Mouse (Mus musculus) large intestine, adult 2 months (tissue): ENCODE measurements around the gene Sox15. TPM values are rescaled to one million over a fixed set of nuclear protein-coding genes. Genes with fewer than 3 reads are reported as not detected.
"Not testable (repeated sequence)": the region's sequence is repeated elsewhere in the genome, so short reads cannot be mapped to it uniquely, and the experiment has no call there.

Experiments
- DNase-seq: peaks from one replicate; pipeline ENCODE4 v3.0.0-alpha.2; 2012; ENCODE audit warnings: low read depth, low spot score
- WGBS: fragments of 180-500 bp; shearing (Covaris S2); methylation state at CpG from one replicate; pipeline ENCODE4 v1.1.7; 2018; 5-methylcytosine and 5-hydroxymethylcytosine counted together
- polyA plus RNA-seq: library from polyadenylated mRNA; depleted of rRNA; stranded (reverse); fragments of >200 nt; gene quantifications from 2 replicates; pipeline ENCODE4 v1.2.3, GENCODE M21; 2012; rRNA removed

The Sox15 gene
- 0.18 TPM in 1 of 2 replicates, not detected in the other for polyA plus RNA-seq

DNA sequence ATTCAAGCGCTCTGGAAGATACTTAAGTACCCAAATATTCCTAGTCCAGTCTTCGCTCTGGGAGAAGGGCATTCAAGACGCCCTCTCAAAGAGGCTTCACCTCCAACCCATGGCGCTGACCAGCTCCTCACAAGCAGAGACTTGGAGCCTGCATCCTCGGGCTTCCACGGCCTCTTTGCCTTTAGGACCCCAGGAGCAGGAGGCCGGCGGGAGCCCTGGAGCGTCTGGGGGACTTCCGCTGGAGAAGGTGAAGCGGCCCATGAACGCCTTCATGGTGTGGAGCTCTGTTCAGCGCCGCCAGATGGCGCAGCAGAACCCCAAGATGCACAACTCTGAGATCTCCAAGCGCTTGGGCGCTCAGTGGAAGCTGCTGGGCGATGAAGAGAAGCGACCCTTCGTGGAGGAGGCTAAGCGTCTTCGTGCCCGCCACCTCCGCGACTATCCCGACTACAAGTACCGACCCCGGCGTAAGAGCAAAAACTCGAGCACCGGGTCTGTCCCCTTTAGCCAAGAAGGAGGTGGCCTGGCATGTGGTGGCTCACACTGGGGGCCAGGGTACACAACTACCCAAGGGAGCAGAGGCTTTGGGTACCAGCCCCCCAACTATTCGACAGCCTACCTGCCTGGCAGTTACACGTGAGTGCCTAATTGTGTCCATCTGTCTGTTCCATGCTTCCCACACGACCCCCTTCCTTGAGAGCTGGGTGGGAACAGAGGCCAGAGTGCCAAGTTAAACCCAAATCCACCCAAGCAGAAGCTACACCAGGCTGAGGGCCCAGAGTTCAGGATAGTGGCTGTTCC, at the start of gene Sox15:
Gene Sox15 (plus strand): TSS at position 51 of the 801 bp plus-strand sequence.
- DNase-seq, result no peak
- WGBS, result 48% methylated on average over 34 of the region's 34 CpGs

DNA sequence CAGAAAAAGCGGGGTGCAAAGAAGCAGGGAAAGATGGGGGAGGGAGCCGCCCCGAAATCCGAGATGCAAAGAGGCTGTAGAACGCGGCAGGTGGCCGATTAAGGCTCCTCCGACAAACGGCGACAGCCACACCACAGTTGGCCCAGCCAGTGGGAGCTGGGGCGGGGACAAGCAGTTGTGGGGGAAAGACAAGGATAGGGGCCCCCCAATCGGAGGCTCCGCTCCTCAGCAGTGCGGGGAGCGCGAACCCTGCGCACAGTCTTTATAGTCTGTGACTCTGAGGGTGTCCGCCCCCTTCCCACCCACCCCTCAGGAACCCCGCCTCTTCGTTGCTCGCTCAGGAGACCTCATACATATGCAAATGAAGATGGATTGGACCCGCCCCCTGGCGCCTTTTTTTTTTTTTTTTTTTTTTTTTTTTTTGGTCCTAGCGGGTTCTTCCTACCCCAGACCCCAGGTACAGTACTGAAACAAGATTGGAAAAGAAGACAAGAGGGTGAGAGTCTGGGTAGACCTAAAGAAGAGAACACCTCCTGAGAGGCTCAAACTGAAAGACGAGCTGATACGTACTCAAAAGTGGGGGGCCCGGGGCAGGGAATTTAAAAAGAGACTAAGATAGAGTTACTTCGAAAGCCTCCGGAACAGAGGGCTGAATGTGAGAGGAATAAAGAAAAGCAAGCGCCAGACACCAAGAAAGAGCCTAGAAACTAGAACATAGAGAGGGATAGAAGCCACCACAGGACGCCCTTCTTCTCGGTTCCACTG, 49.2 kb upstream of the Sox15 start, which contains the start of gene Atp1b2:
Gene Atp1b2 (minus strand): TSS at position 217 of the 765 bp plus-strand sequence.
- 2% methylated on average over 32 of the region's 32 CpGs for WGBS
- DNase-seq, result no peak

DNA sequence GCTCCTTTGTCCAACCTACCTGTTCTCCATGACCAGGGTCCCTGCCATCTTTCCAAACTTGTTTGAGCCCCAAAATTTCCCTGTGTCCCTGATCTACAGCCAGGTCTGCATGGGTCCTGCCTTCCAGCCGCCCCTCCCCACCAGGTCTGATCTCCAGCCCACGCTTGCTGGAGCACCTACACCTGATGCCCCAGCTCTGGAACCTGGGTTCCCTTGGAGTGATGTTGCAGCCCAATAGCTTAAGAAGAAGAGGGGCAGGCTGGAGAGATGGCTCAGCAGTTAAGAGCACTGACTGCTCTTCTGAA, 48.7 kb upstream of the Sox15 start:
- DNase-seq, result no peak
- WGBS, result 75% methylated on average over 2 of the region's 2 CpGs

DNA sequence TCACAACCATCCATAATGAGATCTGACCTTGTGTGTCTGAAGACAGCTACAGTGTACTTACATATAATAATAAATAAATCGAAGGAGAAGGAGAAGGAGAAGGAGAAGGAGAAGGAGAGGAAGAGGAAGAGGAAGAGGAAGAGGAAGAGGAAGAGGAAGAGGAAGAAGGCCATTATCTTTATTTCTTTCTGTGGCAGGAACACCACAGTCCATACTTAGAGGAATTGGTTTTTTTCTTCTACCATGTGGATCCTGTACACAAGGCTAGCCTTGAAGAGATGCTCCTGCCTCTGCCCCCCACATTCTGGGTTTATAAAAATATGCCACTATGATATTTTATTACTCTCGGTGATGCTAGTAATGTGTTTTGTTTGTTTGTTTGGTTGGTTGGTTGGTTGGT, 48.3 kb upstream of the Sox15 start:
- WGBS, result 61% methylated on average over 2 of the region's 2 CpGs
- DNase-seq, result no peak

DNA sequence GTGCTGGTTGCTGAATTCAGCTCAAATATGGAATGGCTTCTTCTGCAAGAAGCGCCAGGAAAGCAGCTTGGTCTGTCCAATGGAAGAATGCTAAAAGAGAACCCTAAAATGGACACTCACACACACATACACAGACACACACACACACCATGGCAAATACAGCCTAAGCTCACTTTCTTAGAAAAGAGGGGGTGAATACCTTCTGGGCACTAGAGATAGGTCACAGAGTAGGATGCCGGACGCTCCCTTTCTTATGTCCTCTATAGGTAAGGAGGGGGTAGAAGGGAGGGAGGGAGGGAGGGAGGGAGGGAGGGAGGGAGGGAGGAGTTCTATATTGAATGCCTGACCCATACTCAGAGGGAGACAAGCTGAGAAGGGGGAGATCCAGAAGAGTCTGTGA, 46.6 kb upstream of the Sox15 start:
- no peak for DNase-seq
- 82% methylated on average over 3 of the region's 3 CpGs for WGBS

DNA sequence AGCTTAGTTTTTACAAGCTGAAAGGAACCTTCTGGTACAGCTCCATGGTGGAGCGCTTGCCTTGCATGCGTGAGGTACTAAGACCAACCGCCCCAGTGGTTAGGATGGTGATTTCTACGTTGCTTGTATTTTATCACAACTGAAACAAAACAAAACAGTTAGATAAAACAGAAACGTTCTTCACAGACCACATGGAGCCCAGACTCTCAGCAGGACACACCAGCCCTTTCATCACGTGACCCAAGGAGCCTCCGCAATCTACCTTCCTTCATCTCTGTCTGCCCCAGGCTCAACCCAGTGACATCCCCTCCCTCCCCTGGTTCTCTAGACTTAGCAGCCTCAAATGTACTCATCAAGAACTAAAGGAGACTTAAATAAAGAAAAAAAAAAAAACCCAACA, 45.7 kb upstream of the Sox15 start:
- WGBS, result 74% methylated on average over 7 of the region's 7 CpGs
- DNase-seq, result no peak

DNA sequence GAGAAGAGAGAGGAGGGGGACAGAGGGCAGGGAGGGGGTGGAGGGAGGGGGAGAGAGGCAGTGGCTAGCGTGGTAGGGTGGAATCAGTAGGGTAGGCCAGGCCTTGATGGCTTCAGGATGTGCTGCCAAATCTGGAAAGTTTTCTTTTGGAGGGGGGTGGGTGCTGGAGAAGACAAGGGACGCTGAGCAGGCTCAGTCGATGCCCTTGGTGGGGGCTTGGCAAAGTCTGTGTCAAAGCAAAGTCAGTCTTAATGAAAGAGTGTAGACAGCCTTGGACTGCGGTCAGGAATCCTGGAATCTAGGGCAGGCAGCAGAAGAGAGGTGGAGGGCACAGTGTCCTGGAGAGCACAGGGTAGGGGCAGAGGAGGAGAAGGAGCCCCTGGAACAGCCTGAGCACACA, 44.2 kb upstream of the Sox15 start:
- WGBS, result 57% methylated on average over 4 of the region's 4 CpGs

DNA sequence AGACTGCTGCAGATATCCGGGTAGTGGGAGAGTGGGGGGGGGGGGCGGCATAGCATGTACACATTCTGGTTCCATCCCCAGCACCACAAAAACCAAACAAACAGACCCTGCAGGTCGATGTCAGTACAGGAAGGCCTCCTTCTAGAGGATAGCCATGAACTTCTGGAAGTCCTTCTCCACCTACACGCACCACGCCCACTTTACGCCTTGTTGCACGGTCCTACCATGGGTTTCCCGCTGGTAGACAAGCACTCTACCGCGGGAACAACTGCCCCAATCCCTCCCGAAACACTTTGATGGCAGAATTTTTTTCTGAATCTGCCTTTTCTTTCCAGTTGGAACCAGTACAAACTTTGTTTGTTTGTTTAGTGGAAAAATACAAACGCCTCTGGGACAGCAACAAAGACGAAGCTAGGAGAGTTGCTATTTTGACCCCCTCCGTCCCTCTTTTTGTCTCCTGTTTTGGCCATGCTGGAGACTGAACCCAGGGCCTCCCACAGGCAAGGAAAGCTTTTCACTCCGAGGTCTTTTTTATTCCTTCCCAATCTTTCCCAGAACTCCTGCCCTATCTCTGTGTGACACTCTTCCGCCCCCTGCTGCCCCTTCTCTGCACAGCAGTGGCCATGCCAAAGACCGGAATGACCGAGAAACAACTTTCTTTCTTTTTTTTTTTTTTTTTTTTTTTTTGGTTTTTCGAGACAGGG, 41.4 kb upstream of the Sox15 start:
- 7% methylated on average over 19 of the region's 19 CpGs for WGBS
- DNase-seq, result peak; percentile 43

More for the DNA sequence above, 44.2 kb upstream of the Sox15 start:
- DNase-seq, result no peak

DNA sequence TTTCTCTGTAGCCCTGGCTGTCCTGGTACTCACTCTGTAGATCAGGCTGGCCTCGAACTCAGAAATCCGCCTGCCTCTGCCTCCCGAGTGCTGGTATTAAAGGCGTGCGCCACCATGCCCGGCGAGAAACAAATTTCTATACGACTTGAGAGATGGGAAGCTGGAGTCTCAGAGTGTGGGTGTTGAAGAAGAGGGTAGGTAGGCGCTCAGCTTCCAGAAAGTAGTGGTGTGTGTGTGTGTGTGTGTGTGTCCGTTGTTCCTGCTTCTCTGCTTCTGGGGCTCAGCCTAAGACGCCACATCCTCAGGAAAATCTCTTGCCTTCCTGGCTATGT, 40.9 kb upstream of the Sox15 start:
- not testable (repeated sequence) for DNase-seq
- 48% methylated on average over 11 of the region's 11 CpGs for WGBS

DNA sequence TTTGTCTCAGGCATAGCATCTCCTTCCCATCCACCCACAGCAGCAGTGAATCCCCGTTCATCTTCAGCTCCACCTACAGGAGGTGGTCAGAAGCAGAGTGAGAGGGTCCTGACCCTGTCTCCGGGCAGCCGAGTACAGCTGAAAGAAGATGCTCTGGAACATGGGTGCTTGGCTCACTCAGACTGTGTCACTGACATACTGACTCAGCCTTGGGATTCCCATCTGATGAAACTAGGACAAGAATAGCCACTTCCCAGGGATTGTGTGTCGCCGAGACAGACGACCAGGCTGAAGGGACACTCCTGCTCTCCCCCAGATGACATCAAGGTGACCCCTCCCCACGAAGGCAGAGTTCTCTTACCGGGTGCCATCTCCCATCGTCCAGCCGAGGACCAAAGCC, 38.3 kb upstream of the Sox15 start:
- WGBS, result 50% methylated on average over 10 of the region's 10 CpGs
- DNase-seq, result no peak

DNA sequence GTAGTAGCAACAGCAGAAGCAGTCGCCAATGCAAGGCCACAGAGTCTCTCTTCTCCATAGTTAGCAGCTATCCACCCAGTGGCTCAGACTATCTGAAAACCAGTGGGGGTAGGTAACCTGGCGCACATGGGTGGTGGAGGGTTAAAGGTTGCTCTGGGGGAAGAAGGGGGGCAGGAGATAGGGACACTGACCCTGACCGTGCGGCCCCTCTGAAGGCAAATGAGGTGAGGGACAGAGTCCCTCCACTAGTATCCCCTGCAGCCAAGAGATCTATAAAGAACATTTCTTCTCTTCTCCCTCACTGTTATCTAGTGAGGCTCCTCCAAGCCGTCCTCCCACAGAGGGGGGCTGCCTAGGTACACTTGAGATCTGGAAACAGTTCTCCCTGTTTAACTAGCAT, 37.3 kb upstream of the Sox15 start, which contains the start of gene Shbg:
Gene Shbg (minus strand): TSS at position 101 of the 400 bp plus-strand sequence.
- DNase-seq, result no peak
- 60% methylated on average over 5 of the region's 5 CpGs for WGBS

DNA sequence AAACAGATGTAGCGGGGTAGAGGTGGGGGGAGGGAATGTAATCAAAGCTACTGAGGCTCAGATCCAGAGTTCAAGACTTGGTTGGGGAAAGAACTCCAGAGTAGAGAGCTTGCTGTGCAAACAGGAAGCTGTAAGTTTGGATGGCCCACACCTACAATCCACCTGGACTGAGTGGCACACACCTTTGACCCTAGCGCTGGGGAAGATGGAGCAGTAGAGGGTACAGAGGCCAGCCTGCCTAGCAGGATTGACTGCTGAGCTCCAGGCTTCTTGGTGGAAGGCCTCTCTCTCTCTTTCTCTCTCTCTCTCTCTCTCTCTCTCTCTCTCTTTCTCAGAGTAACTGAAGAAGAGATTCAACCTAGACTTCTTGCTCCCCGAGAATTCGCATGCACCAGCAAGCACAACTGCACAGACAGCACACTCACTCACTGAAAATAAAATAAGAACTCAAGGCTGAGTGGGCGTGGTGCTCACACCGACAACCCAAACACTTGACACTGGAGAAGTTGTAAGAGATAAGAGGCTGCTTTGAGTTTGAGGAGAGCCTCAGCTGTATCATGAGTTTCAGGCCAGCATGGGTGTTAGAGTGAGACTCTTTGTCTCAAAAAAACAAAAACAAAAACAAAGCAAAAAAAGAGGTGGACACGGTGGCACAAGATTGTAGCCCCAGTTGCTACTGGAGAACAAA, 34.6 kb upstream of the Sox15 start:
- WGBS, result 54% methylated on average over 7 of the region's 7 CpGs
- DNase-seq, result no peak

DNA sequence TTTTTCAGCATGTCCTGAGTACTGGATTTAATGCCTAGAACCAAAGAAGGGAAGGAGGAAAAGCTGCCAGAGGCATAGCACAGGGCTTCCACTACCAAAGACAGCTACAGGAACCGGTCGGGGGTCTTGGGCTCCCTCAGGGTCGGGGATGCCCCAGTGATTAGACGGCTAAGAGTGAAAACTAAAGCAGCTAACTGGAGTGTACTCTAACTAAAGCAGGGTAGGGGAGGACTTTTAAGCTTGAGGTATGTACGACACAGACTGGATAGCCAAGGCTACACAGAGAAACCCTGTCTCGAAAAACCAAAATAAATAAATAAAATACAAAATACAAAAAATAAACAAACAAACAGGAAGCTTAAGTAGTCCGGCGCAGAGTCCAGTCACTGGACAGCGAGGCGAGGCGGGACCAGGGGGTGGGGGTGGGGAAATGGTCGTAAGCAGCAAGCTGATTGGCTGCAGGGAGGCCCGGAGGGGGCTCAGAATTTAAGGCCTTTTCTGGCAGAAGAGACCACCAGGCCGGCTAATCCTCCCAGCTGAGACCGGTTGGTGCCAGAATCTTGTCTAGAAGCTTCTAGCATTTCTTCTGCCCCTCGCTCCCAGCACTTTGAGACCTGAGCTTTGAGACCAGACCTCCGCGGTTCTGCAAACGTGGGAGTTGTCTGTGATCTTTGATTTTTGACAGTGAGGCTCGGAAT, 33.4 kb upstream of the Sox15 start, which contains the start of gene Sat2:
Gene Sat2 (plus strand): TSS at position 454 of the 698 bp plus-strand sequence.
- 10% methylated on average over 20 of the region's 20 CpGs for WGBS
- DNase-seq, result no peak

DNA sequence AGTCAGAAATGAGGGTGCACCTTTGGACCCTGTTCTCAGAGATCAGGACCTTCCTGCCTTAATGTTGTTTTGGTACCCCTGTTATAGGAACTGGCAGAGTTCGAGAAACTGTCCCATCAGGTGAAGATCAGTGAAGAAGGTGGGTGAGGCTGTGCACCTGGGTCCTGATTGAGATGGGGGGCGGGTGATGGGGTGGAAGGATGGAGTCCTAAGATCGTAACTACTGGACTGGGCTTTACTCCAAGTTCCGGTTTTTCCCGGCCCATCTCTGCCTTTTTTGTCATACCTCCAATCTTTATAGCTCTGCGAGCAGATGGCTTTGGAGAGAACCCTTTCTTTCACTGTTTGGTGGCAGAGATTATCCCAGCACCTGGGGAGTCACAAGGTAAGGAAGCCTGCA, 32.7 kb upstream of the Sox15 start:
- no peak for DNase-seq
- 7% methylated on average over 6 of the region's 6 CpGs for WGBS

DNA sequence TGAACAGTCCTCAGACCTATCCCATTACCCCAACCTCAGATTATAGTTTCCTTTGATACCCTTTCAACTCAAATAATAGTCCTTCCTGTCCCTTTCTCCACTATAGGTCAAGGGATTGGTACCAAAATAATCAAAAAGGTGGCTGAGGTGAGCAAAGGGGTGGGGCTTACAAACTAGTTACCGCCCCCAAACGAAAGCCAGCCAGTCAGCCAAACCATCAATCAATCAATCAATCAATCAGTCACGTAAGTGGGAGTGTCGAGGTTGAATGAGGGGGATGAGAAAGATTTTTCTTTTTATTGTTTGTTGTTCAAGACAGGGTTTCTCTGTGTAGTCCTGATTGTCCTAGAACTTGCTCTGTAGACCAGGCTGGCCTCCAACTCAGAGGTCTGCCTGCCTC, 32.1 kb upstream of the Sox15 start:
- no peak for DNase-seq
- WGBS, result 67% methylated on average over 4 of the region's 4 CpGs

DNA sequence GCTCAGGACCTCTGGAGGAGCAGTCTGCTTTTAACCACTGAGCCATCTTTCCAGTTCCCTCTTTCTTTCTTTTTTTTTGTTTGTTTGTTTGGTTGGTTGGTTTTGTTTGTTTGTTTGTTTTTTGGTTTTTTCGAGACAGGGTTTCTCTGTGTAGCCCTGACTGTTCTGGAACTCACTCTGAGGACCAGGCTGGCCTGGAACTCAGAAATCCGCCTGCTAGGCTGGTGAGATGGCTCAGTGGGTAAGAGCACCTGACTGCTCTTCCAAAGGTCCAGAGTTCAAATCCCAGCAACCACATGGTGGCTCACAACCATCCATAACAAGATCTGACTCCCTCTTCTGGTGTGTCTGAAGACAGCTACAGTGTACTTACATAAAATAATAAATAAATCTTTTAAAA, 30.8 kb upstream of the Sox15 start:
- not testable (repeated sequence) for DNase-seq
- WGBS, result 72% methylated on average over 2 of the region's 2 CpGs

DNA sequence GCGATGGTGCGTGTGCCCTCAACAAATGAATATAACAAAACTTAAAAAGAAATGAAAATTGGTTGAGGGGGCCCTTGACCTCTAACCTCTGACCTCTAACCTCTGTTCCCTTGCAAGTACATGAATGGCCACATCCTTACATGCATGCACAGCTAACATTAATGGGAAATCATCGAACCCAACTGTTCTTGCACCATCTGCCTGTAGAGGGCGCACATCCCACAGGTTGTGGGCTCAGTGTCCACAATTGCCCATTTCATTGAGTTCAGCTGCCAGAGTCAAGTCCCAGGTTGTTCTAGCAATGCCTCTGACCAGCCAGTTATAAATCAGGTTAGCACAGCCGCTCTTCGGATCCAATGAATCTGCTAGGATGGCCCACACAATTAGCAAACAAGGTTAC, 26.8 kb upstream of the Sox15 start:
- 35% methylated on average over 6 of the region's 6 CpGs for WGBS
- DNase-seq, result peak; percentile 70

DNA sequence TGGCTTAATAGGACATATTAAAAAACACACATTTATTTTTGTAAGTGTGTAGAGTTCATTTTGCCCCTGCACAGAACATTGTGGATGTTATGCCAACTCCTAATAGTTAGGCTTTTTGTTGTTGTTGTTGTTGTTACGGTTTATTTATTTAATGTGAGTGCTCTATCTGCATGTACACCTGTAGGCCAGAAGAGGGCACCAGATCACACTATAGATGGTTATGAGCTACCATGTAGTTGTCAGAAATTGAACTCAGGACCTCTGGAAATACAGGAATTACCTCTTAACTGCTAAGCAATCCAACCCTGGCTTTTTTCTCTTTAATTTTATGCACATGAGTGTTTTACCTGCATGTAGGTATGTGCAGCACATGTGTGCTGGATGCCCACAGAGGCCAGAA, 25.3 kb upstream of the Sox15 start:
- DNase-seq, result no peak
- WGBS, result 62% methylated on average over 1 of the region's 1 CpGs
